Mouse (Mus musculus): ENCODE results near the gene Map2k5. TPM values are rescaled to one million over a fixed set of nuclear protein-coding genes. Genes with fewer than 3 reads are reported as not detected.
A peak's percentile ranks its signal among the peaks of the same experiment; 100 is the strongest.

Map2k5 gene
- polyA plus RNA-seq, 1 experiment from 2014 or later = 40.9 TPM

DNA sequence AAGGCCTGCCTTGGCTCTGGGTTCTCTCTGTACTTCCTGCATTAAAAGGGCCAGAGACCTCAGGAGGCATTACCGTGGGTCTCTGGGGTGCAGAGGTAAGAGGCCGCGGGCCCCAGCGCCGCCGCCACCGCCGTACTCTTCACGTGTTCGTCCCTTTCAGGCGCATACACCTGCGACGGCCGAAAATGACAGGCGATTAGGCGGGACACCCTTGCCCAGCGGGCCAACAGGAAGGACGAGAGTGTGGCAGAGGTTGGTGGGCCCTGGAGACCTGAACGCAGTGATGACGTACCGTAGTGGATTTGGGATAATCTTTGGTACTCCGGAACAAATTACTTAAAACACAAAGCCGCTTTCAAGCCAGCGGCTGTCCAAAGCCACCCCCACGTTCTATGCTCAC is 234.5 kb downstream of the Map2k5 start:
- Histone ChIP-seq H3K36me3 (no peaks in the 10 kb centered on the region), H3K9ac (replicated peaks) (no peak overlapping the region; the same call in 1 of the 2 replicates), H3K27me3 (peaks cover 100% of the 10 kb centered on the region), H3K9me3 (no peaks in the 10 kb centered on the region), H3K27ac (no peak overlapping the region), H3K4me3 (replicated peaks) (peak overlapping the region; percentile 43), H3K4me1 (replicated peaks) (peaks cover 66% of the 10 kb centered on the region), H3K4me2 (replicated peaks) (peak overlapping the region; percentile 41)
- WGBS = under 1% methylated on average over 25 of the region's 25 CpGs
- ATAC-seq = no peak

DNA sequence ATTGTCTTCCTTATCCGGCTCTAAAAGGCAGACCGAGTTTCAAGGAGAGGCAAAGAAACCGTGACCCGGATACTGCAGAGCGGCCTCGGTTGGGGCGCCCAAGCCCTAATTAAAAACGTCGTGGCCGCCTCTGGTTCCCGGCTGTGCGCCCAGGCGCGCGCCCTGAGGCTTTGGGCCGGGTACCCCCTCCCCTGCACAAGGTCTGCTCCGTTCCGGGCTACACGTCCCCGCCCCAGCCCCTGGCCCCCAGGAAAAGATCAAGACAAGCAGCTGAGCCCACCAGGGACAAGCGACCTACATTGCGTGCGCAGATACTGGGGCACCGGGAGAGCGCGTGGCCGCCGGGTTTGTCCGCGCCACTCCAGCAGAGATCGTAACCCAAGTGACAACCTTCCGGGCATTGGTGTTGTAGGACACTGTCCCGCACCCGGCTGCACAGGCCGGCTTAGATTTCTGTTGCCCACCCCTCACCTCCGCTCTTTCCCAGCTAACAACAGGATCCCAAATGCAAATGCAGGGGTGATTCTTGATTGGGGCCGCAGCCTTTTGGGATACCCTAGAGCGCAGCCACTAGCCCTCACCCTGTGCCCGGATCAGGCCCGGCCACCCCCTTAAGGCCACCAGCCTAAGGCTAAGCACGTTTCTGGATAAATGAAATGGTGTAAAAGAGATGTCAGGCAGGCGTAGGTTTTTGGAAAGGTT is 235.2 kb downstream of the Map2k5 start:
- H3K4me3 ChIP-seq (replicated peaks) = peak overlapping the region; percentile 23
- H3K4me1 ChIP-seq (replicated peaks) = peaks cover 71% of the 10 kb centered on the region
- WGBS = under 1% methylated on average over 42 of the region's 42 CpGs
- H3K9ac ChIP-seq (replicated peaks) = no peak overlapping the region
- H3K27ac ChIP-seq = no peak overlapping the region
- no peaks in the 10 kb centered on the region for H3K9me3 ChIP-seq
- no peaks in the 10 kb centered on the region for H3K36me3 ChIP-seq
- ATAC-seq = no peak
- peak overlapping the region; percentile 38 for H3K4me2 ChIP-seq (replicated peaks)
- H3K27me3 ChIP-seq = peaks cover 100% of the 10 kb centered on the region

DNA sequence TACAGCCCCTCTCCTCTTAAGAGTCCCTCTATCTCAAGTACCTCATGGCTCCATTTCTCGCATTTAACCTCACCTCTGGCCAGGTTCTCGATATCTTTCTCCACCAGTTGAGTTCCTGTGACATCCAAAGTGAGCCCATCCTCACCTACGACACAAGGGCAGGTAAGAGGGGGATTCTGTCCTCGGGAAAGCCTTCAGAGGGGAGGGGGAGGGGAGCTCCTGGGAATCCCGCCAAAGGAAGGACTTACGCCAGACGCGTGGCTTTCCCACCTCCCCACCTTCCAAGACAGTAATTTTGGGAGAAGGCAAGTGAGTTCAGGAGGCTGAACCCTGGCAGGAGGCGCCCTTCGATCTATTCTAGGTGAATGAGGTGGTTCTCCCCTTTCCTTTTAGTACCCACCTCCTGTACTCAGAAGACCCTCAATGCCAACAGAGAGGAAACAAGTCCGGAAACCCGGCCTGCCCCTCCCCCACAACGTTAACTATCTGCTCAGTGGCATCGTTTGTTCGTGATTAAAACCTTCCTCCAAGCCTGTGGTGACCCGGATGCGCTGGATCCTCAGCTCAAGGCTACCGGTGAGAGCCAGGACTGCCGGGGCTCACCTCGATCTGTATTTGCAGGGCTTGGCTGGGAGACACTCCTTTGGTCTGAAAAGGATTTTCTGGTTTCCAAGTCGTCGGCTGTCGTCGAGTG is 235.9 kb downstream of the Map2k5 start:
- Histone ChIP-seq H3K9ac (replicated peaks) (no peak overlapping the region), H3K4me2 (replicated peaks) (peak overlapping the region; percentile 38), H3K4me1 (replicated peaks) (peaks cover 72% of the 10 kb centered on the region), H3K27me3 (peaks cover 100% of the 10 kb centered on the region), H3K9me3 (no peaks in the 10 kb centered on the region), H3K36me3 (no peaks in the 10 kb centered on the region), H3K27ac (no peak overlapping the region), H3K4me3 (replicated peaks) (peak overlapping the region; percentile 23)
- 2% methylated on average over 24 of the region's 24 CpGs for WGBS
- ATAC-seq = no peak

DNA sequence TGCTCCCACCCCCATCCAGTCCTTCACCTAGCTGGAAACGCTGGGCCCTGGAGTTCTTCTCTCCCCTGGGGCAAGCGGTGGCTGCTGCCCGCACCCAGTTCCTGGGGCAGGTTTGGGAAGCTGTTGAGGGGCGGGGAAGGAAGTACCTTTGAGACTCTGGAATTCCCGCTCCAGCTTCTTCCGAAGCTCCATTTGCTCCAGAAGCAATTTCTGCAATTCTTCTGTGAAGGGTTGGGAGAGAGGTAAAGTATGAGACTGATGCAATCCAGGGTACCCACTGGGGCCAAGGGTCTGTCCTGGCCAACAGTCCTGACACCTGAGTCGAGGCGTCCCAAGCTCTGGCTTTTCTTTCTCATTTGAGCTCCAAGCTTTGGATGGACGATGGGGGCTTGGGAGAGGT is 237.5 kb downstream of the Map2k5 start:
- H3K4me2 ChIP-seq (replicated peaks) = no peak overlapping the region
- 0 out of 2 replicates have a peak overlapping the region, but pooled peaks have one; percentile 1 for H3K4me3 ChIP-seq (replicated peaks)
- no peak overlapping the region for H3K27ac ChIP-seq
- H3K9me3 ChIP-seq = no peaks in the 10 kb centered on the region
- ATAC-seq = no peak
- peaks cover 98% of the 10 kb centered on the region for H3K27me3 ChIP-seq
- 2% methylated on average over 9 of the region's 9 CpGs for WGBS
- no peak overlapping the region for H3K9ac ChIP-seq (replicated peaks)
- H3K4me1 ChIP-seq (replicated peaks) = peaks cover 66% of the 10 kb centered on the region
- no peaks in the 10 kb centered on the region for H3K36me3 ChIP-seq

DNA sequence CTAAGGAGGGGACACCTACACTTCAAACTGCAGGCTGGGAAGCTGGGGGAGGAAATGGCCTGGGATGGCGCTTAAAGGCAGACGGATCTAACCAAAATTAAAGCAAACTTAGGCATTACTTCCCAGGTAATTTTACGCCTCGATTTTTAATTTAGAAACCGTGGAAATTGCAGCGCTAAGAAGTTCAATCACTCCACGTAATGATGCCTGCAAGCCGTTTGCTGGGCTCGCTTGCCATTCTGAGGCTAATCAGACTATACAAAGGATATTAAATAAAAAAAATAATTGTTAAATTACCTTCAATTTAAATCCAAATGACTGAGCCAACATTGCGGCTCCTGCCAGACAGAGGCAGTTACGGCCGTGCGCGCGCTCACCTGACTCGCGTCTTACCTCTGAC is 238.0 kb downstream of the Map2k5 start:
- Histone ChIP-seq H3K27me3 (peaks cover 98% of the 10 kb centered on the region), H3K9ac (replicated peaks) (no peak overlapping the region), H3K36me3 (no peaks in the 10 kb centered on the region), H3K27ac (no peak overlapping the region), H3K4me3 (replicated peaks) (no peak overlapping the region), H3K9me3 (no peaks in the 10 kb centered on the region), H3K4me1 (replicated peaks) (peaks cover 66% of the 10 kb centered on the region), H3K4me2 (replicated peaks) (no peak overlapping the region)
- ATAC-seq = no peak
- 2% methylated on average over 17 of the region's 17 CpGs for WGBS

DNA sequence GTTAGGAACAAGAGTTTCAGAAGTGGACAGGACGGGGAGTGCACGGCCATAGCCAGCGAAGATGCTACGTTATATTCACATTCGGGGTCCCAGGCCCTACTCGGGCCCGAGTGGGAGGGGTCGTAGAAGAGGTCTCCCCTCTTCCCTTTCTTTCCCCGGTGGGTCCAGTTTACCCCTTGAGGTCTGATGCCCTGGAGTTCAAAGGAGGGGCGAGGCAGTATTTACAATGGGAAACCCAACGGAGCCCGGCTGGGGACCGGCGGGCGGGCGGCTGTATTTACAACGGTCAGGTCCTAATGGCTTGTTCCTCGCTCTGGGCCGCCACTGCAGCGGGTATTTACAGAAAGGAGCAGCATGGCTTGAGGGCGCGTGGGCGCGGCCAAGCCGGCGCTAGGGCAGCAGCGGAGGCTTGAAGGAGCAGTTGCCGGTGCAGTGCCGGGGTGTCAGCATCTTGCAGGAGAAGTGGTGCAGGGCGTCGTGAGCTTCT is 239.2 kb downstream of the Map2k5 start:
- no peaks in the 10 kb centered on the region for H3K9me3 ChIP-seq
- under 1% methylated on average over 31 of the region's 31 CpGs for WGBS
- no peak overlapping the region for H3K9ac ChIP-seq (replicated peaks)
- peaks cover 65% of the 10 kb centered on the region for H3K4me1 ChIP-seq (replicated peaks)
- H3K36me3 ChIP-seq = no peaks in the 10 kb centered on the region
- peaks cover 98% of the 10 kb centered on the region for H3K27me3 ChIP-seq
- peak overlapping the region; percentile 50 for H3K4me2 ChIP-seq (replicated peaks)
- H3K4me3 ChIP-seq (replicated peaks) = peak overlapping the region; percentile 29
- no peak overlapping the region for H3K27ac ChIP-seq
- ATAC-seq = peak; percentile 35; the same call in 1 of the 2 replicates

DNA sequence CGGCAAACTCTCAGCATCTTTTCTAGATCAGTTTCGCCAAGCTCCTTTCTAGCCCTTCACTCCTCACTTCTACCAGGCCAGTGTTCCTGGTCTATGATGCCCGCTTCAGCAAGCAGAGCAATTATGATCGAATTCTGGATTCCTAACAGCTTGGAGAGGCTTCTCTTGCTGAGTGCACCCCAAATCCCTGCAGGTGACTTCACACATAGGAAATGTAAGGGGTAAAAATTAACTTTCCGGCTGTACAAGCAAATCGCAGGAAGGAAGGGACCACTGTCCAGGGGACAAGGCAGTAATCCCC is 240.1 kb downstream of the Map2k5 start:
- no peak overlapping the region for H3K4me3 ChIP-seq (replicated peaks)
- peaks cover 91% of the 10 kb centered on the region for H3K27me3 ChIP-seq
- no peak overlapping the region for H3K4me2 ChIP-seq (replicated peaks)
- 5% methylated on average over 6 of the region's 6 CpGs for WGBS
- peaks cover 61% of the 10 kb centered on the region for H3K4me1 ChIP-seq (replicated peaks)
- H3K36me3 ChIP-seq = no peaks in the 10 kb centered on the region
- no peak overlapping the region for H3K9ac ChIP-seq (replicated peaks)
- H3K27ac ChIP-seq = no peak overlapping the region
- no peaks in the 10 kb centered on the region for H3K9me3 ChIP-seq
- ATAC-seq = no peak

DNA sequence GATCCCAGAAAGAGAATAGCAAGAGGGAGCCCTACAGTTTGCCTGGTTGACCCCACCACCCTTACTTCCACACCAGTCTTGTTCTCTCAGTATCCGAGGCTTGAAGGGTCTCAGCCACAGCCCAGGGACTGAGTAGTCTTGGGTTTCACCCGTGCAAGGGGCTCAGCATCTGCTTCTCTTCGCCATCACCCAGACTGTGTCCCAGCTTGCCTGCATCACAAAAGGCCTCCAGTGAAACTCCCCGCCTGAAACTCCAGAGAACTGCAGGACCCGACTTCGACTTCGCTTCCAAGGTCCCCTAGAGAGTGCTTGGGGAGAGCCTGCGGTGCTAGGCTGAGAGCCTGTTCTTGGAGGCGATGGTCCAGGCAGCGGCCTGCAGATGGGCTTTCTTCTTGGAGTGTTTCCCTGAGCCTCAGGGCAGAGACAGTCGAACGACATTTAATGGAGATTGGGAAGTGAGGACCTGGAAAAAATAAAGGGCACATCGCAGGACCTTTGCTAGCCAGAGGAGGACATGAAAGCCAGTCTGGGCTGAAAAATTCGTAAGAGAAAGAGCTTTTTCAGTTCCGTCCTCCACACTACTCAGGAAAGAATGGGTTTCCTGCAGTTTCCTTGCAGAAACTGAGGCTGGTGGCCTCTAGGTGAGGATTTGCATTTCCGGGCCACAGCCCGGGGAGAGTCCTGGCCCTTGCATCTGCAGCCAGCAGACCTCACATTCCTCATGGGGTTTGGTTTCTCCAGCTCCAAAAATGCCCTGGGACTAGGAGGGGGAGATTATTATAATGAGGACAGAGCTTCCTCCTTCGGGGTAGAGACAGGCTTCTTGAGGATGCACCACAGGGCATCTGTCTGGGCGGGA is 240.7 kb downstream of the Map2k5 start:
- ATAC-seq = no peak
- Histone ChIP-seq H3K4me1 (replicated peaks) (peaks cover 57% of the 10 kb centered on the region), H3K4me3 (replicated peaks) (no peak overlapping the region; the same call in 1 of the 2 replicates)

DNA sequence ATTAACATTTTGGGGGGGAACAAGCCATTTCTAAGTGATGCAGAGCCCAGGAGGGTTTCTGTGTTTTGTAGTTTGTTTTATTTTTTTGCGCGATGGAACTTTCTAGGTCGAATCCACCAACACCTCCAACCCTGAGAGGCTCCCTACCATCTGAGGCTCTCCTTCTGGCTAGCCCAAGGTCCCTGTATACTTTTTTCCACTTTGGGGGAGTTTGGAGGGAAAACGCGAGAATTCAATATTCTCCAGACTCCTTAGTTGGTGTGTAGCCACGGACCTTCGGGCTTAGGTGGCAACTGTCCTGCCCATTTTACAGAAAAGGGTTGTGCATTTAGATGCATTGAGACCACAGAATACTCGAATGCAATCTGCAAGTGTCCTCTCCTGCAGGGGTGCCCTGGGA is 241.5 kb downstream of the Map2k5 start:
- no peak overlapping the region for H3K4me2 ChIP-seq (replicated peaks)
- H3K4me1 ChIP-seq (replicated peaks) = peaks cover 62% of the 10 kb centered on the region
- no peak overlapping the region for H3K27ac ChIP-seq
- no peak overlapping the region for H3K9ac ChIP-seq (replicated peaks)
- no peaks in the 10 kb centered on the region for H3K36me3 ChIP-seq
- peaks cover 78% of the 10 kb centered on the region for H3K27me3 ChIP-seq
- no peak overlapping the region for H3K4me3 ChIP-seq (replicated peaks)
- 3% methylated on average over 8 of the region's 8 CpGs for WGBS
- no peak for ATAC-seq
- H3K9me3 ChIP-seq = no peaks in the 10 kb centered on the region

More for the DNA sequence above, 240.7 kb downstream of the Map2k5 start:
- H3K9me3 ChIP-seq = no peaks in the 10 kb centered on the region
- WGBS = 2% methylated on average over 19 of the region's 19 CpGs
- H3K27me3 ChIP-seq = peaks cover 85% of the 10 kb centered on the region
- no peak overlapping the region for H3K9ac ChIP-seq (replicated peaks)
- no peak overlapping the region for H3K4me2 ChIP-seq (replicated peaks)
- H3K36me3 ChIP-seq = no peaks in the 10 kb centered on the region
- H3K27ac ChIP-seq = no peak overlapping the region

DNA sequence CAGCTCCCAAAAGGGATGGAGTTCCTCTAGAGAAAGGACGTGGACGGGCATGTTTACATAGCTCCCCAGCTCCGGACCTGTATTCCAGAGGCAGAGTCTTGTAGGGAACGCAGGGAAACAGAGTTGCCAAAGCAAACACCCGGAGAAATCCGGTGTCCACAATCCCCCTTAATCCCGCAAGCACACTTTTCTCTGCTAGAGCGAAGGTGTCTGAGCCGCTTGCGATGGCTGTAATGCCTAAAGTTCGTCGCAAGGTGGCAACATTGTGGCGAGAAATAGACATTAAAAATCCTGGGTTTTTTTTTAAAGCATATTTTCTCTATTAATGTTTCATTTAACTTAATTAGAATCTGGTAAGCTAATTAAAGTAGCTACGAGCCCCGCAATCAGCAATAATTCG is 241.9 kb downstream of the Map2k5 start:
- H3K27ac ChIP-seq = no peak overlapping the region
- peaks cover 78% of the 10 kb centered on the region for H3K27me3 ChIP-seq
- H3K4me1 ChIP-seq (replicated peaks) = peaks cover 63% of the 10 kb centered on the region
- ATAC-seq = no peak
- H3K4me3 ChIP-seq (replicated peaks) = peak overlapping the region; percentile 22
- WGBS = under 1% methylated on average over 16 of the region's 16 CpGs
- no peaks in the 10 kb centered on the region for H3K36me3 ChIP-seq
- peak overlapping the region; percentile 51 for H3K4me2 ChIP-seq (replicated peaks)
- H3K9ac ChIP-seq (replicated peaks) = no peak overlapping the region
- no peaks in the 10 kb centered on the region for H3K9me3 ChIP-seq

DNA sequence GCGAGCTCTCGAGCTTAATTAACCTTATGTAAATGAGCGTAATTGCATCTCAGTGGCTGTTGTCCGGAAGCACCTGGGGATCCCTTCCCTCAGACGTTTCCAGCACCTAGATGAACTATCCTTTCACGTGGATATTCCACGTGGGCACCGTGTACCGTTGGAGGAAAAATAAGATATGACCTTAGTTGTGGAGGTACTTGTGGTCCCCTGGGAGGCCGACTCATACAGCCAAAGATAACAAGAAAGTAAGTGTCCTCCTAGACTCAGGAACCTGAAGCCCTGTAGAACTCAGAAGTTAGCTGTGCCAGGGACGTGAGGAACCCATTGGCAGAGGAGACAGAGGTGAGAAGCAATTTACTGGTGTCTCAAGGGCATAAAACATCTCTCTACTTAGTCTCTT is 242.3 kb downstream of the Map2k5 start:
- H3K9me3 ChIP-seq = no peaks in the 10 kb centered on the region
- peaks cover 63% of the 10 kb centered on the region for H3K4me1 ChIP-seq (replicated peaks)
- H3K4me3 ChIP-seq (replicated peaks) = peak overlapping the region; percentile 22
- no peak overlapping the region for H3K27ac ChIP-seq
- H3K36me3 ChIP-seq = no peaks in the 10 kb centered on the region
- H3K27me3 ChIP-seq = peaks cover 78% of the 10 kb centered on the region
- 4% methylated on average over 11 of the region's 11 CpGs for WGBS
- peak overlapping the region; percentile 51 for H3K4me2 ChIP-seq (replicated peaks)
- no peak overlapping the region for H3K9ac ChIP-seq (replicated peaks)
- no peak for ATAC-seq

DNA sequence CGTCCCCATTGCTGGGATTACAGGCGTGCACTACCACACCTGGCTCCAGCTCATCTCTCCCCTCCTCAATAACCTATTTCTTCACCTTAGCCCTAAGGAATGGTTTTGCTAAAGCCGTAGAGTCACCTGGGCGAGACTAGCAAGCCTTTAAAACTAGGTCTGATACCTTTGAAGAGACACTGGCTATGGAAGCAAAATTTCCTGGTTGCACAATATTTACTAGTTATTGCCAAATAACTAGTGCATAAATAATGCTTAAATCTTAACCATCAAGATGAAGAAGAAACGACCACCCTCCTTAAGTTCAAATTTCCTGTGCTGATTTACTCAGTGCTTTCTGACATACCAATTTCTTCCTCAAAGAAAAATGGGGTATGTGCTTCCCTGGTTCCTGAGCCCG is 244.0 kb downstream of the Map2k5 start:
- Histone ChIP-seq H3K9me3 (no peaks in the 10 kb centered on the region), H3K4me2 (replicated peaks) (peak overlapping the region; percentile 66), H3K27me3 (peaks cover 68% of the 10 kb centered on the region), H3K4me1 (replicated peaks) (peaks cover 55% of the 10 kb centered on the region), H3K4me3 (replicated peaks) (peak overlapping the region; percentile 39), H3K9ac (replicated peaks) (peak overlapping the region; percentile 50), H3K27ac (no peak overlapping the region), H3K36me3 (no peaks in the 10 kb centered on the region)
- WGBS = 13% methylated on average over 6 of the region's 6 CpGs
- no peak for ATAC-seq

All from midbrain, embryonic 13.5 days (tissue).